Mouse (Mus musculus) frontal cortex, postnatal 25 days (tissue): Measurements from ENCODE around the gene Ptprm.

Source experiments
- DNase-seq, 2 experiments: peaks; one replicate each; pipeline ENCODE4 v3.0.0; 2022; ENCODE audit warnings: low spot score in 2 of 2

The Ptprm gene

GRCm38 (mm10) chr17:66674667-66675066 is 679.6 kb downstream of the Ptprm start:
- DNase-seq, result no peak

GRCm38 (mm10) chr17:66671715-66672230 is 682.5 kb downstream of the Ptprm start:
- DNase-seq, result no peak

GRCm38 (mm10) chr17:66671287-66671686 is 683.0 kb downstream of the Ptprm start:
- no peak for DNase-seq

- DNase-seq, result no peak
Measured at GRCm38 (mm10) chr17:66665791-66666190, 688.5 kb downstream of the Ptprm start.

- DNase-seq, result no peak
Measured at GRCm38 (mm10) chr17:66665201-66665756, 689.0 kb downstream of the Ptprm start.

GRCm38 (mm10) chr17:66664796-66665195 is 689.5 kb downstream of the Ptprm start:
- DNase-seq, result no peak

- no peak for DNase-seq
Measured at GRCm38 (mm10) chr17:66659242-66659641, 695.0 kb downstream of the Ptprm start.

- no peak for DNase-seq
Measured at GRCm38 (mm10) chr17:66637951-66638722, 716.1 kb downstream of the Ptprm start.

- no peak for DNase-seq
Measured at GRCm38 (mm10) chr17:66619996-66620656, 734.1 kb downstream of the Ptprm start.

- DNase-seq, result no peak
Measured at GRCm38 (mm10) chr17:66619255-66619826, 734.9 kb downstream of the Ptprm start.
